Mouse (Mus musculus) lung, adult 2 months (tissue): ENCODE results near the gene Wdr90.

Experiments
- CTCF ChIP-seq: fragments of 200-500 bp; IDR thresholded peaks from 2 replicates; pipeline ENCODE4 v1.5.1; 2011; ENCODE audit warnings: mild to moderate bottlenecking, low read length, control low read depth; ENCODE audit not compliant: insufficient read depth
- POLR2A ChIP-seq: fragments of 200-500 bp; IDR thresholded peaks from 2 replicates; pipeline ENCODE4 v1.6.1; 2011; ENCODE audit warnings: low read depth, mild to moderate bottlenecking, control low read depth, low read length, borderline replicate concordance; ENCODE audit errors: extremely low read depth

DNA sequence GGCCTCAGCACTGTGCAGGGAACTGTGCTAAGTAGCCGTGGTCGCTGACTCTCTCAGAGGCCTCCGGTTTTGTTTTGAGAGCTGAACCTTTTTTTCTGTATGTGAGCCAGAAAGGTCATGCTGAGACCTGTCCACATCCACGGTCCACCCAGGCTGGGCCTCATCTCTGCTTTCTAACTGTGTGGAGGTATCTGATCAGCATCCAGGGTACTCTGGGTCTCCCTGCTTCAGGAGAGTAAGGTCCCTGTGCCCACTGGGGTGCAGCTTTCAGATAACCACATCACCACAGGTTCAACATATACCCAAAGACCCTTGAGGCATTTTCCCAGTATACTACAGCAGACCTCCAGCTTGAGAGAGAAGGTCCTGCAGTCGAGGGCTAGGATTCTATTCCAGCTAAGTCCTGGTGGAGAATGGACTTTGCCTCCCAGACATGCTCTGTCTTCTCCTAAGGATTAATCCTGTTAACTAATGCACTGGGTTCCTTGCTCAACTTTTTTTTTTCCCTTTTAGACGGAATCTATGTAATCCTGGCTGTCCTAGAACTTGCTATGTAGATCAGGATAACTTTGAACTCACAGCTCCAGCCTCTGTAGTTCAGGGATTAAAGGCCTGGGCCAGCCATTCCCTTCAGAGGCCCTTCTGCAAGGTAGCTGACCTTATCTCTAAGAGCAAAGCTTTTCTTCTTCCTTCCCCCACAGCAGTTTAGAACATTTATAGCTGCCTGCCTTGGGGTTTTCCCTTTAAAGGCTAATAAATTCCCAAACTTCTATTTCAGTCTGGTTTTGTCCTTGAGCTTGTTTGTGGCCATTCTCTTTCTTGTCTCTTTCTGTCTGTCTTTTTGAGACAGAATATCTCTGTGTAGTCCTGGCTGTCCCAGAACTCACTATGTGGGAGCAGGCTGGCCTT lies 657 bp upstream of the Wdr90 start:
- no peak for TF ChIP-seq CTCF
- TF ChIP-seq POLR2A = no peak
